Mouse (Mus musculus) small intestine, adult 2 months (tissue): ENCODE results near the gene Stap1.

Source experiments
- CTCF ChIP-seq: fragments of 200-500 bp; IDR thresholded peaks from 2 replicates; pipeline ENCODE4 v1.5.1; 2012; ENCODE audit warnings: low read depth, mild to moderate bottlenecking, control low read depth, inconsistent platforms, low read length, moderate library complexity, mixed read lengths; ENCODE audit not compliant: insufficient replicate concordance, insufficient read length; ENCODE audit errors: extremely low read depth
- POLR2A ChIP-seq: fragments of 200-500 bp; IDR thresholded peaks from 2 replicates; pipeline ENCODE4 v1.6.1; 2012; ENCODE audit warnings: low read depth, mild to moderate bottlenecking, control low read depth, inconsistent platforms, low read length, moderate library complexity

GRCm38 (mm10) chr5:86068451-86068850 lies 3.1 kb upstream of the Stap1 start:
- no peak for TF ChIP-seq POLR2A
- TF ChIP-seq CTCF = no peak
